Comparison of ENCODE assay signal across 8 mouse cellular contexts in genomic region chr10:84166568-84166905, GRCm38 (mm10).
DNase-seq lines count a peak whose midpoint lies in the region; ATAC-seq lines count a peak whose summit lies in the region.

No protein-coding gene starts in this region.

- no peak overlapping the region for H3K27ac ChIP-seq in hindbrain, embryonic 13.5 days

- H3K27me3 ChIP-seq in hindbrain, embryonic 13.5 days = 0 out of 2 replicates have a peak, but pooled peaks cover 3% of the 10 kb centered on the region

- peak; percentile 32 to 56 for DNase-seq in left cerebral cortex, postnatal 14 days (ENCODE audit: low spot score in 2 of 2)
- no peak for DNase-seq in left cerebral cortex, postnatal 36 days (ENCODE audit: low spot score in 2 of 2)
- peak; percentile 16 for DNase-seq in R1 (ENCODE audit: low read depth, low spot score)
- DNase-seq in cerebellum, postnatal 25 days = peak; percentile 15 to 38
- peak; percentile 36 to 57 for DNase-seq in lung, postnatal 4 days
- DNase-seq in gastrocnemius, adult 8-10 months (ENCODE audit: low spot score in 2 of 2) = no peak

- H3K4me2 ChIP-seq in hindbrain, embryonic 13.5 days = no peak overlapping the region

- H3K36me3 ChIP-seq in hindbrain, embryonic 13.5 days = no peaks in the 10 kb centered on the region

- intact Hi-C loops in left cerebral cortex, postnatal 14 days (cut with DNase I) = loop anchor here (10.0 kb wide), 1 partner anchor 268 kb away; no protein-coding TSS in a partner anchor
- intact Hi-C loops in left cerebral cortex, postnatal 36 days (cut with DNase I) = loop anchor here (10.0 kb wide), 1 partner anchor 268 kb away; no protein-coding TSS in a partner anchor

- H3K9me3 ChIP-seq in hindbrain, embryonic 13.5 days = no peaks in the 10 kb centered on the region

- WGBS in hindbrain, embryonic 13.5 days = 56% methylated on average over 3 of the region's 3 CpGs

- H3K9ac ChIP-seq in hindbrain, embryonic 13.5 days = no peak overlapping the region

- ATAC-seq in hindbrain, embryonic 13.5 days (ENCODE audit: low FRiP score) = peak; percentile 76; the same call in 1 of the 2 replicates
- no peak for ATAC-seq in activated CD4-positive, CD25-positive, alpha-beta regulatory T cell, adult 4 months

- H3K4me1 ChIP-seq in hindbrain, embryonic 13.5 days (replicated peaks) = peaks cover 8% of the 10 kb centered on the region; the same call in 1 of the 2 replicates

- no peak overlapping the region for H3K4me3 ChIP-seq in hindbrain, embryonic 13.5 days

Comparison
In these comparisons a context has a peak if more than half of its experiments do, and no peak if none do; other contexts are left out.
1. DNase-seq: peak in left cerebral cortex, postnatal 14 days (2 of 2), R1 (single experiment), cerebellum, postnatal 25 days (2 of 2) and lung, postnatal 4 days (2 of 2); none in left cerebral cortex, postnatal 36 days (0 of 2) and gastrocnemius, adult 8-10 months (0 of 2).